Mouse (Mus musculus) cerebellum, postnatal 14 days (tissue): ENCODE data around the gene Ptpn1.

ENCODE experiments used
- DNase-seq, 2 experiments: peaks; one replicate each; pipeline ENCODE4 v3.0.0; 2021; ENCODE audit warnings: mixed read lengths in 2 of 2

Ptpn1 gene

GRCm38 (mm10) chr2:167931985-167932726 lies at the start of gene Ptpn1:
Ptpn1 (plus strand) TSS chr2:167932057.
- peak; percentile 97 for DNase-seq

GRCm38 (mm10) chr2:167886485-167886884 lies 45.4 kb upstream of the Ptpn1 start:
- DNase-seq: no peak

GRCm38 (mm10) chr2:167887516-167888347 lies 44.1 kb upstream of the Ptpn1 start:
- no peak for DNase-seq

- no peak for DNase-seq
Measured at GRCm38 (mm10) chr2:167888834-167889233, 43.0 kb upstream of the Ptpn1 start.

- DNase-seq: no peak
Measured at GRCm38 (mm10) chr2:167889886-167890285, 42.0 kb upstream of the Ptpn1 start.

GRCm38 (mm10) chr2:167891908-167892307 lies 39.9 kb upstream of the Ptpn1 start:
- DNase-seq: peak; percentile 52 to 72

- no peak for DNase-seq
Measured at GRCm38 (mm10) chr2:167893680-167894079, 38.2 kb upstream of the Ptpn1 start.

- peak; percentile 94 to 95 for DNase-seq
Measured at GRCm38 (mm10) chr2:167894948-167895372, 36.9 kb upstream of the Ptpn1 start.

- no peak for DNase-seq
Measured at GRCm38 (mm10) chr2:167897896-167898295, 34.0 kb upstream of the Ptpn1 start.

- no peak for DNase-seq
Measured at GRCm38 (mm10) chr2:167899989-167900421, 31.9 kb upstream of the Ptpn1 start.

GRCm38 (mm10) chr2:167902116-167902703 lies 29.6 kb upstream of the Ptpn1 start:
- no peak for DNase-seq

- no peak for DNase-seq
Measured at GRCm38 (mm10) chr2:167903242-167903952, 28.5 kb upstream of the Ptpn1 start.

- no peak for DNase-seq
Measured at GRCm38 (mm10) chr2:167904621-167905367, 27.1 kb upstream of the Ptpn1 start.

- no peak for DNase-seq
Measured at GRCm38 (mm10) chr2:167905561-167905960, 26.3 kb upstream of the Ptpn1 start.

GRCm38 (mm10) chr2:167906729-167907128 lies 25.1 kb upstream of the Ptpn1 start:
- no peak for DNase-seq

- no peak for DNase-seq
Measured at GRCm38 (mm10) chr2:167909531-167910177, 22.2 kb upstream of the Ptpn1 start.

- no peak for DNase-seq
Measured at GRCm38 (mm10) chr2:167910178-167910540, 21.7 kb upstream of the Ptpn1 start.

GRCm38 (mm10) chr2:167911511-167911910 lies 20.3 kb upstream of the Ptpn1 start:
- DNase-seq: no peak

GRCm38 (mm10) chr2:167919081-167919480 lies 12.8 kb upstream of the Ptpn1 start:
- no peak for DNase-seq

- no peak for DNase-seq
Measured at GRCm38 (mm10) chr2:167920041-167920440, 11.8 kb upstream of the Ptpn1 start.

GRCm38 (mm10) chr2:167920960-167921495 lies 10.8 kb upstream of the Ptpn1 start:
- peak; percentile 82 to 85 for DNase-seq
